Mouse (Mus musculus): ENCODE results near the gene S100a5. TPM values are rescaled to one million over a fixed set of nuclear protein-coding genes. Genes with fewer than 3 reads are reported as not detected.

Gene S100a5
- polyA plus RNA-seq, 1 experiment from 2014 or later = not detected

DNA sequence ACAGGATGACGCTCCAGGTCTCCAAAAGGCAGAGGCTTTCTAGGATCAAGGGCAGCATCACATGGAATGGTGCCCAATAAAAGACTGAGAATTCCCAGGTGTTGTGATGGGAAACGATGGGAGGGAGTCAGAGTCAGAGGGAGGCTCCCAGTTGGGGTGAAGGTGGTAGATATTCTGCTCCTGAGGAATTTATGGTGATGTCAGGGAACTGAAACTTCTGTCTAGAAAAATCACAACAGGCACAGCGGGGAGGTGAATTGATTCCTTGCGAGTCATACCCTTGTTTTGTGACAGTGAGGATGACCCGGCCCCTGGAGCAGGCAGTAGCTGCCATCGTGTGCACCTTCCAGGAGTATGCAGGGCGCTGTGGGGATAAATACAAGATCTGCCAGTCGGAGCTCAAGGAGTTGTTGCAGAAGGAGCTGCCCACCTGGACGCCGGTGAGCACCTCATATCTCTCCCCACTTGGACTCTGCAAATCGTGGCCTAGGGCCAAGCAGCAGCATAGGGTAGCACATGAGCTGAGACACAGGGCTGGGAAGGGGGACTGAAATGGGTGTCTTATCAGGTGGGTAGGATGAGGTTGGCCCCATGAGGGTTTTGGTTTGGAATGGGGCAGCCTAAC is 6.7 kb upstream of the S100a5 start, which contains the start of gene Gm42674:
TSS of gene Gm42674 (plus strand) at position 419 of the 625 bp plus-strand sequence.
- Histone ChIP-seq H3K36me3 (no peaks in the 10 kb centered on the region), H3K4me1 (peaks cover 12% of the 10 kb centered on the region), H3K9me3 (no peaks in the 10 kb centered on the region), H3K9ac (replicated peaks) (no peak within 1 kb of the TSS), H3K27ac (replicated peaks) (no peak within 1 kb of the TSS), H3K4me3 (no peak within 1 kb of the TSS), H3K27me3 (no peaks in the 10 kb centered on the region), H3K4me2 (replicated peaks) (no peak within 1 kb of the TSS)
- ATAC-seq (replicated peaks) = no peak
- WGBS = 85% methylated on average over 11 of the region's 11 CpGs

DNA sequence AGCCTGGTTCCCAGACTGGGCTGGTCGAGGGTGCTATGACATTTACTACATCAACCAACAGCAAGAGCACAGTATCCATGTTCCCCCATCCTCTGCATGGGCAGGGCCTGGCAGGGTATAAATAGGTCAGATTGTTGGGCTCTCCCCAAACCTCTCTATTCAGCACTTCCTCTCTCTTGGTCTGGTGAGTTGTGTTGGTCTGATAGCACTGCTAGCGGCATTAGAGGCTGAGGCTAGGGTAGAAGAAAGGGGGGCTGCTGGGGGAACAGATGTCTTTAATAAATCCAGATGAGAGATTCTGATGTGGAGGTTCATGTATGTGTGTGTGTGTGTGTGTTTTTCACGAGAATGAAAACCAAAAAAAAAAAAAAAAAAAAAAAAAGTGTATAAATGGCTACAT is 4.7 kb upstream of the S100a5 start, which contains the start of gene S100a4:
TSS of gene S100a4 (plus strand) at position 149 of the 400 bp plus-strand sequence.
- Histone ChIP-seq H3K4me3 (no peak within 1 kb of the TSS), H3K27ac (replicated peaks) (peak within 1 kb of the TSS; percentile 41; the same call in 1 of the 2 replicates), H3K9ac (replicated peaks) (no peak within 1 kb of the TSS), H3K36me3 (no peaks in the 10 kb centered on the region), H3K4me2 (replicated peaks) (no peak within 1 kb of the TSS), H3K4me1 (peaks cover 12% of the 10 kb centered on the region), H3K9me3 (no peaks in the 10 kb centered on the region), H3K27me3 (no peaks in the 10 kb centered on the region)
- whole genome bisulfite sequencing = 65% methylated on average over 3 of the region's 3 CpGs
- ATAC-seq (replicated peaks) = peak; percentile 30; the same call in 1 of the 2 replicates

GRCm38 (mm10) chr3:90604416-90604815 is 3.9 kb upstream of the S100a5 start:
- Histone ChIP-seq H3K9me3 (no peaks in the 10 kb centered on the region), H3K4me1 (peaks cover 12% of the 10 kb centered on the region), H3K9ac (replicated peaks) (no peak overlapping the region), H3K4me2 (replicated peaks) (no peak overlapping the region), H3K27me3 (no peaks in the 10 kb centered on the region), H3K36me3 (no peaks in the 10 kb centered on the region), H3K4me3 (no peak overlapping the region), H3K27ac (replicated peaks) (peak overlapping the region; percentile 41; the same call in 1 of the 2 replicates)
- peak; percentile 79 for ATAC-seq (replicated peaks)
- 18% methylated on average over 4 of the region's 4 CpGs for WGBS

GRCm38 (mm10) chr3:90605049-90605448 is 3.3 kb upstream of the S100a5 start:
- H3K9ac ChIP-seq (replicated peaks) = no peak overlapping the region
- no peaks in the 10 kb centered on the region for H3K36me3 ChIP-seq
- 0 out of 2 replicates have a peak overlapping the region, but pooled peaks have one; percentile 41 for H3K27ac ChIP-seq (replicated peaks)
- H3K4me1 ChIP-seq = peaks cover 12% of the 10 kb centered on the region
- H3K4me3 ChIP-seq = no peak overlapping the region
- 81% methylated on average over 3 of the region's 3 CpGs for WGBS
- H3K4me2 ChIP-seq (replicated peaks) = no peak overlapping the region
- 0 out of 2 replicates have a peak, but pooled peaks have one; percentile 1 for ATAC-seq (replicated peaks)
- no peaks in the 10 kb centered on the region for H3K27me3 ChIP-seq
- no peaks in the 10 kb centered on the region for H3K9me3 ChIP-seq

GRCm38 (mm10) chr3:90605736-90606135 is 2.6 kb upstream of the S100a5 start:
- H3K36me3 ChIP-seq = no peaks in the 10 kb centered on the region
- H3K4me1 ChIP-seq = peaks cover 12% of the 10 kb centered on the region
- no peaks in the 10 kb centered on the region for H3K9me3 ChIP-seq
- WGBS = 97% methylated on average over 2 of the region's 2 CpGs
- no peak overlapping the region for H3K4me3 ChIP-seq
- no peak overlapping the region for H3K9ac ChIP-seq (replicated peaks)
- no peak overlapping the region for H3K27ac ChIP-seq (replicated peaks)
- H3K27me3 ChIP-seq = no peaks in the 10 kb centered on the region
- H3K4me2 ChIP-seq (replicated peaks) = no peak overlapping the region
- ATAC-seq (replicated peaks) = no peak

- Histone ChIP-seq H3K27me3 (no peaks in the 10 kb centered on the region), H3K4me3 (no peak overlapping the region), H3K4me2 (replicated peaks) (no peak overlapping the region), H3K9me3 (no peaks in the 10 kb centered on the region), H3K27ac (replicated peaks) (no peak overlapping the region), H3K9ac (replicated peaks) (no peak overlapping the region), H3K36me3 (no peaks in the 10 kb centered on the region), H3K4me1 (peaks cover 12% of the 10 kb centered on the region)
- WGBS = 96% methylated on average over 6 of the region's 6 CpGs
- ATAC-seq (replicated peaks) = no peak
Observed at GRCm38 (mm10) chr3:90606185-90606584, 2.1 kb upstream of the S100a5 start.

DNA sequence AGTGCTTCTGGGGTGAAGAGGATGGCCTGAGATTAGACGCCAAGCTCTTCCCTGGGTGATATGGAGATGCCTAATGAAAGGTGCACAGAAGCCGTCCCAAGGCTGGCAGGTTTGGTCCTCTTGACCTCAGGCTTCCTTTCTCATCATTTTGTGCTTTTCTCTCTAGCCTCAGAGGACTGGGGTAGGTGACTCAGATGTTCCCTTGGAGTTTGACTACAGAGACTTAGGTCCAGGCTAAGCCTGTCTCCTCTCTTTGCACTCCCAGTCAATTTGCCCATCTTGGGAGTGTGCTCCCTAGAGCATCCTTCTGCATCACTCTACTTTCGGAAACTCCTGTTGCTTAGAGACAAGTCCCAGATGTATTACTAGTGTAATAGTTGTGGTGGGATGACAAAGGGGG is 962 bp upstream of the S100a5 start:
- Histone ChIP-seq H3K27ac (replicated peaks) (no peak overlapping the region), H3K4me2 (replicated peaks) (no peak overlapping the region), H3K9me3 (no peaks in the 10 kb centered on the region), H3K9ac (replicated peaks) (no peak overlapping the region), H3K4me3 (no peak overlapping the region), H3K4me1 (peaks cover 12% of the 10 kb centered on the region), H3K27me3 (no peaks in the 10 kb centered on the region), H3K36me3 (no peaks in the 10 kb centered on the region)
- ATAC-seq (replicated peaks) = no peak
- WGBS = 91% methylated on average over 3 of the region's 3 CpGs

GRCm38 (mm10) chr3:90609102-90609501 is 779 bp downstream of the S100a5 start:
- Histone ChIP-seq H3K27ac (replicated peaks) (no peak overlapping the region), H3K4me2 (replicated peaks) (no peak overlapping the region), H3K4me3 (no peak overlapping the region), H3K36me3 (no peaks in the 10 kb centered on the region), H3K4me1 (peaks cover 14% of the 10 kb centered on the region), H3K9me3 (no peaks in the 10 kb centered on the region), H3K27me3 (no peaks in the 10 kb centered on the region), H3K9ac (replicated peaks) (no peak overlapping the region)
- ATAC-seq (replicated peaks) = no peak

GRCm38 (mm10) chr3:90611494-90611893 is 3.2 kb downstream of the S100a5 start:
- H3K4me2 ChIP-seq (replicated peaks) = no peak overlapping the region

GRCm38 (mm10) chr3:90612061-90612460 is 3.7 kb downstream of the S100a5 start:
- ATAC-seq (replicated peaks) = no peak
- Histone ChIP-seq H3K27me3 (no peaks in the 10 kb centered on the region), H3K27ac (replicated peaks) (no peak overlapping the region), H3K36me3 (no peaks in the 10 kb centered on the region), H3K4me2 (replicated peaks) (no peak overlapping the region), H3K9ac (replicated peaks) (no peak overlapping the region), H3K4me1 (peaks cover 5% of the 10 kb centered on the region), H3K9me3 (no peaks in the 10 kb centered on the region), H3K4me3 (no peak overlapping the region)
- WGBS = 65% methylated on average over 4 of the region's 4 CpGs

More at GRCm38 (mm10) chr3:90611494-90611893, 3.2 kb downstream of the S100a5 start:
- Histone ChIP-seq H3K36me3 (no peaks in the 10 kb centered on the region), H3K4me3 (no peak overlapping the region), H3K9ac (replicated peaks) (no peak overlapping the region), H3K4me1 (peaks cover 5% of the 10 kb centered on the region), H3K27me3 (no peaks in the 10 kb centered on the region), H3K9me3 (no peaks in the 10 kb centered on the region), H3K27ac (replicated peaks) (no peak overlapping the region)
- ATAC-seq (replicated peaks) = no peak
- 96% methylated on average over 3 of the region's 3 CpGs for WGBS

- Histone ChIP-seq H3K36me3 (no peaks in the 10 kb centered on the region), H3K4me1 (peaks cover 5% of the 10 kb centered on the region), H3K4me3 (peak within 1 kb of the TSS; percentile 23), H3K4me2 (replicated peaks) (peak within 1 kb of the TSS; percentile 44), H3K27me3 (no peaks in the 10 kb centered on the region), H3K27ac (replicated peaks) (no peak within 1 kb of the TSS), H3K9me3 (no peaks in the 10 kb centered on the region), H3K9ac (replicated peaks) (0 out of 2 replicates have a peak within 1 kb of the TSS, but pooled peaks have one; percentile 2)
- under 1% methylated on average over 23 of the region's 23 CpGs for WGBS
- ATAC-seq (replicated peaks) = peak; percentile 69; the same call in 1 of the 2 replicates
Observed at GRCm38 (mm10) chr3:90612728-90613291, 4.5 kb downstream of the S100a5 start, which contains the start of gene S100a6. TSS of gene S100a6 (plus strand) at chr3:90612882.

- H3K27ac ChIP-seq (replicated peaks) = no peak overlapping the region
- peaks cover 5% of the 10 kb centered on the region for H3K4me1 ChIP-seq
- H3K36me3 ChIP-seq = no peaks in the 10 kb centered on the region
- ATAC-seq (replicated peaks) = no peak
- 72% methylated on average over 7 of the region's 7 CpGs for WGBS
- H3K9ac ChIP-seq (replicated peaks) = no peak overlapping the region
- H3K27me3 ChIP-seq = no peaks in the 10 kb centered on the region
- no peaks in the 10 kb centered on the region for H3K9me3 ChIP-seq
- no peak overlapping the region for H3K4me3 ChIP-seq
- H3K4me2 ChIP-seq (replicated peaks) = peak overlapping the region; percentile 44
Observed at GRCm38 (mm10) chr3:90613461-90614147, 5.3 kb downstream of the S100a5 start.

Measured in forebrain, embryonic 15.5 days (tissue).